Mouse (Mus musculus): ENCODE results near the gene Scarf2. TPM values are rescaled to one million over a fixed set of nuclear protein-coding genes. Genes with fewer than 3 reads are reported as not detected.

Gene Scarf2
- polyA plus RNA-seq, 1 experiment from 2014 or later: 11.5 TPM

- 28% methylated on average over 18 of the region's 18 CpGs for WGBS
- no peak for ATAC-seq
- H3K36me3 ChIP-seq: 0 out of 2 replicates have a peak, but pooled peaks cover 5% of the 10 kb centered on the region
- H3K4me3 ChIP-seq (replicated peaks): peak overlapping the region; percentile 35
- H3K27me3 ChIP-seq (replicated peaks): peaks cover 69% of the 10 kb centered on the region
- peak overlapping the region; percentile 33; the same call in 1 of the 2 replicates for H3K9ac ChIP-seq
- no peak overlapping the region for H3K27ac ChIP-seq
- peak overlapping the region; percentile 73 for H3K4me2 ChIP-seq (replicated peaks)
- H3K4me1 ChIP-seq (replicated peaks): peaks cover 65% of the 10 kb centered on the region
- no peaks in the 10 kb centered on the region for H3K9me3 ChIP-seq
Measured at GRCm38 (mm10) chr16:17802456-17802838, 5.4 kb downstream of the Scarf2 start.

GRCm38 (mm10) chr16:17802839-17803674 is 6.0 kb downstream of the Scarf2 start:
- no peaks in the 10 kb centered on the region for H3K9me3 ChIP-seq
- peak overlapping the region; percentile 73 for H3K4me2 ChIP-seq (replicated peaks)
- H3K9ac ChIP-seq: peak overlapping the region; percentile 33; the same call in 1 of the 2 replicates
- H3K27ac ChIP-seq: no peak overlapping the region
- ATAC-seq: no peak
- peaks cover 69% of the 10 kb centered on the region for H3K4me1 ChIP-seq (replicated peaks)
- H3K4me3 ChIP-seq (replicated peaks): peak overlapping the region; percentile 35
- H3K36me3 ChIP-seq: 0 out of 2 replicates have a peak, but pooled peaks cover 5% of the 10 kb centered on the region
- H3K27me3 ChIP-seq (replicated peaks): peaks cover 67% of the 10 kb centered on the region
- 23% methylated on average over 83 of the region's 83 CpGs for WGBS

DNA sequence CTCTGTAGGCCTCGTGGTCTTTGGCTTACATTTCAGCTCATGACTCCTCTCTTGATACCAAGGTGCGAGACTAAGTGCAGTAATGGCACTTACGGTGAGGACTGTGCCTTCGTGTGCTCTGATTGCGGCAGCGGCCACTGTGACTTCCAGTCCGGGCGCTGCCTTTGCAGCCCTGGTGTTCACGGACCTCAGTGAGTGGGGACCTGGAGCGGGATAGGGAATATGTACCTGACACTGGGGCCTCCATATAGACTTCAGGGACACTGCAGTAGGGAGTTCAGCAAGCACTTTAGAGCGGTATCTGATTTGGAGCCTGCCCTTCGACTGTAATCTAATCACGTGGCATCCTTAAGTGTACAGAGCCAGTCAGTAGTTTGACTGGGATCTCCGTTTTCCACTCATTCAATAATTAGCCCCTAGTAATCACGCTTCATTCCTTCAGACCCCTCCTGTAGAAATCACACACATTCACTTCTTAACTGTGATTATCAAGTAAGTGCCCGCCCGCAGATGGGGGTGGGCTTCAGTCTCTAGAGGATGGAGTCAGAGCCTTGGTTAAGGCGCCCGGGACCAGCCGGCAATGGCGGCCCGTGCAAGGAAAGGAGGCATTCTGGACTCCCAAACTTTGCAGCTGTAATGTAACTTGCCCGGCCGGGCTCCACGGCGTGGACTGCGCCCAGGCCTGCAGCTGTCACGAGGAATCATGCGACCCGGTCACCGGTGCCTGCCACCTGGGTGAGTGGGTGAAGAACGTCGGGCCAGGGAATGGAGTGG is 6.8 kb downstream of the Scarf2 start:
- Histone ChIP-seq H3K4me3 (replicated peaks) (peak overlapping the region; percentile 35), H3K4me2 (replicated peaks) (peak overlapping the region; percentile 73), H3K9ac (peak overlapping the region; percentile 20; the same call in 1 of the 2 replicates), H3K36me3 (0 out of 2 replicates have a peak, but pooled peaks cover 5% of the 10 kb centered on the region), H3K27me3 (replicated peaks) (peaks cover 67% of the 10 kb centered on the region), H3K9me3 (no peaks in the 10 kb centered on the region), H3K4me1 (replicated peaks) (peaks cover 68% of the 10 kb centered on the region), H3K27ac (no peak overlapping the region)
- WGBS: 42% methylated on average over 33 of the region's 33 CpGs
- no peak for ATAC-seq

GRCm38 (mm10) chr16:17804449-17804912 is 7.4 kb downstream of the Scarf2 start:
- H3K9ac ChIP-seq: peak overlapping the region; percentile 20; the same call in 1 of the 2 replicates
- peaks cover 68% of the 10 kb centered on the region for H3K4me1 ChIP-seq (replicated peaks)
- peaks cover 64% of the 10 kb centered on the region for H3K27me3 ChIP-seq (replicated peaks)

DNA sequence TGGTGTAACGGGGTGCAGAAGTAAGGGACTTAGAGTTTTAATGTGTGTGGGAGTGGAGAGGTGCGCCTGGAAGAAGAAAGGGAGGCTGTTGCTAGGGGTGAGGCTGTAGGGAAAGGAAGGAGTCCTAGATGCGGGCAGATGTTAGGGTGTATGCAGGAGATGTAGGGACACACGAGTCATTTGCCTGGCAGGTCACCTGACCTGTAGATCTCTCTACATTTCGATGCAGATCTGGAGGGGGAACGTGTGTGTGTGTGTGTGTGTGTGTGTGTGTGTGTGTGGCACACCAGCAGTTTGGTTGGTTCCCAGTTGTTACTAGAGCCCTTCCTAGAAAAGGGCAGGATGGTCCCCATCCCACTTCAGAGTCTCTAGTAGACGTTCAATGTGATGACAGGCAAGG is 7.9 kb downstream of the Scarf2 start:
- Histone ChIP-seq H3K27ac (no peak overlapping the region), H3K9me3 (no peaks in the 10 kb centered on the region), H3K4me2 (replicated peaks) (peak overlapping the region; percentile 73), H3K4me3 (replicated peaks) (no peak overlapping the region), H3K36me3 (0 out of 2 replicates have a peak, but pooled peaks cover 5% of the 10 kb centered on the region), H3K27me3 (replicated peaks) (peaks cover 59% of the 10 kb centered on the region), H3K9ac (no peak overlapping the region), H3K4me1 (replicated peaks) (peaks cover 71% of the 10 kb centered on the region)
- 38% methylated on average over 7 of the region's 7 CpGs for WGBS
- no peak for ATAC-seq

More at GRCm38 (mm10) chr16:17804449-17804912, 7.4 kb downstream of the Scarf2 start:
- peak overlapping the region; percentile 73 for H3K4me2 ChIP-seq (replicated peaks)
- ATAC-seq: peak; percentile 41
- peak overlapping the region; percentile 32 for H3K4me3 ChIP-seq (replicated peaks)
- WGBS: 14% methylated on average over 33 of the region's 33 CpGs
- 0 out of 2 replicates have a peak, but pooled peaks cover 5% of the 10 kb centered on the region for H3K36me3 ChIP-seq
- no peaks in the 10 kb centered on the region for H3K9me3 ChIP-seq
- no peak overlapping the region for H3K27ac ChIP-seq

- ATAC-seq: peak; percentile 1; the same call in 1 of the 2 replicates
- Histone ChIP-seq H3K9me3 (no peaks in the 10 kb centered on the region), H3K27me3 (replicated peaks) (peaks cover 51% of the 10 kb centered on the region), H3K4me2 (replicated peaks) (peak overlapping the region; percentile 93), H3K4me1 (replicated peaks) (peaks cover 70% of the 10 kb centered on the region), H3K36me3 (0 out of 2 replicates have a peak, but pooled peaks cover 5% of the 10 kb centered on the region), H3K4me3 (replicated peaks) (peak overlapping the region; percentile 44), H3K9ac (peak overlapping the region; percentile 57), H3K27ac (peak overlapping the region; percentile 34; the same call in 1 of the 2 replicates)
- WGBS: 21% methylated on average over 50 of the region's 50 CpGs
Measured at GRCm38 (mm10) chr16:17806581-17807191, 9.6 kb downstream of the Scarf2 start.

- H3K36me3 ChIP-seq: 0 out of 2 replicates have a peak, but pooled peaks cover 5% of the 10 kb centered on the region
- peak overlapping the region; percentile 93 for H3K4me2 ChIP-seq (replicated peaks)
- H3K4me3 ChIP-seq (replicated peaks): peak overlapping the region; percentile 44
- H3K27me3 ChIP-seq (replicated peaks): peaks cover 44% of the 10 kb centered on the region
- ATAC-seq: peak; percentile 81
- H3K27ac ChIP-seq: peak overlapping the region; percentile 34; the same call in 1 of the 2 replicates
- H3K9ac ChIP-seq: peak overlapping the region; percentile 57
- peaks cover 63% of the 10 kb centered on the region for H3K4me1 ChIP-seq (replicated peaks)
- WGBS: 10% methylated on average over 70 of the region's 73 CpGs
- no peaks in the 10 kb centered on the region for H3K9me3 ChIP-seq
Measured at GRCm38 (mm10) chr16:17807192-17808009, 10.3 kb downstream of the Scarf2 start.

GRCm38 (mm10) chr16:17809125-17809524 is 12.0 kb downstream of the Scarf2 start:
- Histone ChIP-seq H3K4me3 (replicated peaks) (no peak overlapping the region), H3K4me2 (replicated peaks) (no peak overlapping the region), H3K4me1 (replicated peaks) (peaks cover 46% of the 10 kb centered on the region), H3K36me3 (no peaks in the 10 kb centered on the region), H3K27me3 (replicated peaks) (peaks cover 30% of the 10 kb centered on the region), H3K27ac (peak overlapping the region; percentile 68), H3K9me3 (no peaks in the 10 kb centered on the region), H3K9ac (no peak overlapping the region)
- WGBS: 85% methylated on average over 4 of the region's 4 CpGs
- no peak for ATAC-seq

GRCm38 (mm10) chr16:17809711-17810110 is 12.6 kb downstream of the Scarf2 start:
- no peak overlapping the region for H3K9ac ChIP-seq
- no peaks in the 10 kb centered on the region for H3K36me3 ChIP-seq
- no peak overlapping the region for H3K4me3 ChIP-seq (replicated peaks)
- peak overlapping the region; percentile 68 for H3K27ac ChIP-seq
- ATAC-seq: peak; percentile 20; the same call in 1 of the 2 replicates
- WGBS: 26% methylated on average over 7 of the region's 7 CpGs
- H3K27me3 ChIP-seq (replicated peaks): peaks cover 27% of the 10 kb centered on the region
- peaks cover 40% of the 10 kb centered on the region for H3K4me1 ChIP-seq (replicated peaks)
- H3K4me2 ChIP-seq (replicated peaks): no peak overlapping the region
- H3K9me3 ChIP-seq: no peaks in the 10 kb centered on the region

- 0 out of 2 replicates have a peak, but pooled peaks cover 6% of the 10 kb centered on the region for H3K27me3 ChIP-seq (replicated peaks)
- no peaks in the 10 kb centered on the region for H3K9me3 ChIP-seq
- no peaks in the 10 kb centered on the region for H3K36me3 ChIP-seq
- no peak overlapping the region for H3K9ac ChIP-seq
- 5% methylated on average over 5 of the region's 5 CpGs for whole genome bisulfite sequencing
- peaks cover 35% of the 10 kb centered on the region for H3K4me1 ChIP-seq (replicated peaks)
- ATAC-seq: no peak
- H3K4me2 ChIP-seq (replicated peaks): no peak overlapping the region
- H3K4me3 ChIP-seq (replicated peaks): no peak overlapping the region
- no peak overlapping the region for H3K27ac ChIP-seq
Measured at GRCm38 (mm10) chr16:17812120-17812519, 15.0 kb downstream of the Scarf2 start.

GRCm38 (mm10) chr16:17813173-17813572 is 16.1 kb downstream of the Scarf2 start:
- ATAC-seq: no peak
- H3K9me3 ChIP-seq: no peaks in the 10 kb centered on the region
- no peak overlapping the region for H3K9ac ChIP-seq
- H3K36me3 ChIP-seq: no peaks in the 10 kb centered on the region
- H3K27me3 ChIP-seq (replicated peaks): 0 out of 2 replicates have a peak, but pooled peaks cover 6% of the 10 kb centered on the region
- H3K4me3 ChIP-seq (replicated peaks): no peak overlapping the region
- no peak overlapping the region for H3K27ac ChIP-seq
- peaks cover 24% of the 10 kb centered on the region for H3K4me1 ChIP-seq (replicated peaks)
- H3K4me2 ChIP-seq (replicated peaks): no peak overlapping the region
- WGBS: 41% methylated on average over 4 of the region's 4 CpGs

Data from intestine, embryonic 15.5 days (tissue).